Mouse (Mus musculus) embryonic facial prominence, embryonic 11.5 days (tissue): ENCODE results near the gene Zfp827. TPM values are rescaled to one million over a fixed set of nuclear protein-coding genes. Genes with fewer than 3 reads are reported as not detected.

Experiments used
- ATAC-seq: fragments of 200-750 bp; cut with Nextera tagmentation; replicated peaks from 2 replicates; pipeline ENCODE4 v1.8.0; 2017; ENCODE audit warnings: low read depth; ENCODE audit not compliant: insufficient number of reproducible peaks, low FRiP score, low TSS enrichment
- DNase-seq: peaks from one replicate; pipeline ENCODE4 v3.0.0-alpha.2; 2015; ENCODE audit warnings: low spot score
- H3K27ac ChIP-seq: fragments of 300-500 bp; sonication (generic); replicated peaks from 2 replicates; pipeline ENCODE4 v1.5.1; 2014; ENCODE audit warnings: mild to moderate bottlenecking, low read depth, low read length, control low read depth
- H3K27me3 ChIP-seq: fragments of 300-500 bp; sonication (generic); 2 replicates; pipeline ENCODE4 v1.6.1; 2014; ENCODE audit warnings: mild to moderate bottlenecking, low read length, moderate library complexity, mixed read lengths; ENCODE audit not compliant: control insufficient read depth, insufficient read depth
- H3K36me3 ChIP-seq: fragments of 300-500 bp; sonication (generic); replicated peaks from 2 replicates; pipeline ENCODE4 v1.6.1; 2014; ENCODE audit warnings: low read depth, mild to moderate bottlenecking, low read length, moderate library complexity, mixed read lengths; ENCODE audit not compliant: control insufficient read depth, insufficient read depth
- H3K4me1 ChIP-seq: fragments of 300-500 bp; sonication (generic); 2 replicates; pipeline ENCODE4 v1.6.1; 2014; ENCODE audit warnings: low read length, mixed read lengths; ENCODE audit not compliant: control insufficient read depth, insufficient read depth
- H3K4me2 ChIP-seq: fragments of 300-500 bp; sonication (generic); 2 replicates; pipeline ENCODE4 v1.6.1; 2014; ENCODE audit warnings: low read depth, mild to moderate bottlenecking, control low read depth, low read length, moderate library complexity
- H3K4me3 ChIP-seq: fragments of 300-500 bp; sonication (generic); 2 replicates; pipeline ENCODE4 v1.5.1; 2014; ENCODE audit warnings: low read depth, low read length, control low read depth
- H3K9ac ChIP-seq: fragments of 300-500 bp; sonication (generic); replicated peaks from 2 replicates; pipeline ENCODE4 v1.6.1; 2014; ENCODE audit warnings: mild to moderate bottlenecking, control low read depth, low read length
- H3K9me3 ChIP-seq: fragments of 300-500 bp; sonication (generic); replicated peaks from 2 replicates; pipeline ENCODE4 v1.6.1; 2016; ENCODE audit warnings: mild to moderate bottlenecking, low read length, inconsistent platforms, mixed read lengths; ENCODE audit not compliant: control insufficient read depth
- WGBS: fragments of 180-500 bp; shearing (Covaris S2); extraction: QIAGEN DNeasy Blood & Tissue Kit; methylation state at CpG from one replicate; pipeline ENCODE4 v1.1.7; 2014; 5-methylcytosine and 5-hydroxymethylcytosine counted together
- polyA plus RNA-seq: library from polyadenylated mRNA; unstranded; fragments of >200 nt; fragmentation: Nextera tagmentation; extraction: Ambion mirVana; gene quantifications from 2 replicates; pipeline ENCODE4 v1.2.1, GENCODE M21; 2014

Zfp827 gene
- polyA plus RNA-seq, 1 experiment from 2014 or later: 11.0 TPM

- no peaks in the 10 kb centered on the region for H3K36me3 ChIP-seq
- H3K27me3 ChIP-seq: no peaks in the 10 kb centered on the region
- no peak overlapping the region for H3K27ac ChIP-seq
- ATAC-seq: no peak
- no peaks in the 10 kb centered on the region for H3K9me3 ChIP-seq
- no peaks in the 10 kb centered on the region for H3K4me1 ChIP-seq
- no peak overlapping the region for H3K9ac ChIP-seq
- 86% methylated on average over 8 of the region's 8 CpGs for WGBS
- H3K4me2 ChIP-seq: no peak overlapping the region
- no peak overlapping the region for H3K4me3 ChIP-seq
- DNase-seq: no peak
Measured at GRCm38 (mm10) chr8:79229266-79229888, 201.1 kb downstream of the Zfp827 start.

- no peak overlapping the region for H3K4me3 ChIP-seq
- WGBS: 73% methylated on average over 3 of the region's 3 CpGs
- H3K36me3 ChIP-seq: no peaks in the 10 kb centered on the region
- DNase-seq (no peak), ATAC-seq (no peak)
- no peaks in the 10 kb centered on the region for H3K9me3 ChIP-seq
- no peak overlapping the region for H3K27ac ChIP-seq
- no peak overlapping the region for H3K9ac ChIP-seq
- H3K27me3 ChIP-seq: no peaks in the 10 kb centered on the region
- no peaks in the 10 kb centered on the region for H3K4me1 ChIP-seq
- no peak overlapping the region for H3K4me2 ChIP-seq
Measured at GRCm38 (mm10) chr8:79239320-79239719, 211.1 kb downstream of the Zfp827 start.

- no peak for DNase-seq
Measured at GRCm38 (mm10) chr8:79239996-79240395, 211.8 kb downstream of the Zfp827 start.

More at GRCm38 (mm10) chr8:79239996-79240395, 211.8 kb downstream of the Zfp827 start:
- H3K9me3 ChIP-seq: no peaks in the 10 kb centered on the region
- no peaks in the 10 kb centered on the region for H3K4me1 ChIP-seq
- 84% methylated on average over 7 of the region's 7 CpGs for WGBS
- no peak overlapping the region for H3K27ac ChIP-seq
- H3K4me3 ChIP-seq: no peak overlapping the region
- no peak overlapping the region for H3K4me2 ChIP-seq
- H3K27me3 ChIP-seq: no peaks in the 10 kb centered on the region
- no peak overlapping the region for H3K9ac ChIP-seq
- H3K36me3 ChIP-seq: no peaks in the 10 kb centered on the region
- ATAC-seq: no peak

Other genes with a start within 250 kb of the Zfp827 start
- 244 and 250 TPM in 2 replicates for gene Lsm6, start 207.3 kb upstream of the Zfp827 start, polyA plus RNA-seq
- gene 1700011L22Rik, start 220.1 kb downstream of the Zfp827 start, polyA plus RNA-seq: not detected in 2 replicates